Mouse (Mus musculus): ENCODE data around the gene Nr2e3.

DNA sequence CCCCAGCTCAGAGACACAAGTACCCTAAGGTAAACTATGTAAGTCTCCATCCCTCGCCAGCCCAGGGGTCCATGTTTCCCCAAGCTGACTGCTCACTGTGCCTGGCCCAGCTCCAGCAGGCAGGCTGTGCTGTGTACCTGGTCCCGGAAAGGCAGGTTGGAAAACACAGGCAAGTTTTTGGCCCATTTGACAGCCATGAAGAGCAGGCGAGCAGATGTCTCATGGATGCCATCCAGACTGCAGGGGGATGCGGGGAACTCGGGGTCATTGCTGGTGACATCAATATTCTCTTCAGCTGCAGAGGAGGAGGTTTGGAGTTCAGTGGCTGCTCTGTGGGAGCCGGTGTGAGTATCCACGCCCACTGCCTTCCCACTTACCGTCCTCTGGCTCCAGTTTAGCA lies 12.2 kb downstream of the Nr2e3 start:
- TF ChIP-seq CTCF (IDR thresholded peaks at IDR 0.05; ENCODE audit: borderline replicate concordance, control insufficient read depth, extremely low read depth, insufficient read depth, low read length, poor library complexity) (no peak), POLR2A (IDR thresholded peaks at IDR 0.05; ENCODE audit: control insufficient read depth, extremely low read depth, insufficient read depth, low read length, poor library complexity) (no peak)

All from thymus, adult 2 months (tissue).